Mouse (Mus musculus): Measurements from ENCODE around the gene Ube2h. TPM values are rescaled to one million over a fixed set of nuclear protein-coding genes. Genes with fewer than 3 reads are reported as not detected.
"Not testable (repeated sequence)": the region's sequence is repeated elsewhere in the genome, so short reads cannot be mapped to it uniquely, and the experiment has no call there.

Ube2h gene
- polyA plus RNA-seq, 1 experiment = 69.7 TPM

- Histone ChIP-seq H3K36me3 (ENCODE audit: control insufficient read depth, insufficient read depth, low read length) (peaks cover 8% of the 10 kb centered on the region), H3K4me1 (ENCODE audit: control insufficient read depth, insufficient read depth, insufficient read length) (no peaks in the 10 kb centered on the region), H3K4me3 (ENCODE audit: extremely low read depth, insufficient read depth, insufficient read length) (no peak overlapping the region), H3K27me3 (ENCODE audit: control insufficient read depth, insufficient read depth, low read length) (no peaks in the 10 kb centered on the region), H3K27ac (ENCODE audit: insufficient read depth, low read length) (no peak overlapping the region)
- 45% methylated on average over 5 of the region's 5 CpGs for WGBS
- no peak for TF ChIP-seq POLR2A (IDR thresholded peaks at IDR 0.05; ENCODE audit: low read depth, low read length)
- peak; percentile 76; the same call in 1 of the 2 replicates for TF ChIP-seq CTCF (IDR thresholded peaks at IDR 0.05; ENCODE audit: extremely low read depth, insufficient read depth, insufficient read length, insufficient replicate concordance)
- peak; percentile 44 to 62 for DNase-seq (ENCODE audit: low read depth in 1 of 2, low spot score in 2 of 2)
These were observed 93.6 kb downstream of the Ube2h start for GRCm38 (mm10) chr6:30210788-30211187.

- Histone ChIP-seq H3K4me3 (ENCODE audit: extremely low read depth, insufficient read depth, insufficient read length) (no peak overlapping the region), H3K4me1 (ENCODE audit: control insufficient read depth, insufficient read depth, insufficient read length) (no peaks in the 10 kb centered on the region), H3K27me3 (ENCODE audit: control insufficient read depth, insufficient read depth, low read length) (no peaks in the 10 kb centered on the region), H3K27ac (ENCODE audit: insufficient read depth, low read length) (no peak overlapping the region), H3K36me3 (ENCODE audit: control insufficient read depth, insufficient read depth, low read length) (peaks cover 4% of the 10 kb centered on the region; the same call in 1 of the 2 replicates)
- 82% methylated on average over 4 of the region's 4 CpGs for WGBS
- no peak for TF ChIP-seq CTCF (IDR thresholded peaks at IDR 0.05; ENCODE audit: extremely low read depth, insufficient read depth, insufficient read length, insufficient replicate concordance)
- no peak for TF ChIP-seq POLR2A (IDR thresholded peaks at IDR 0.05; ENCODE audit: low read depth, low read length)
- no peak for DNase-seq (ENCODE audit: low read depth in 1 of 2, low spot score in 2 of 2)
These were observed 95.5 kb downstream of the Ube2h start for GRCm38 (mm10) chr6:30208844-30209243.

GRCm38 (mm10) chr6:30205587-30206202 lies 98.6 kb downstream of the Ube2h start:
- Histone ChIP-seq H3K36me3 (ENCODE audit: control insufficient read depth, insufficient read depth, low read length) (no peaks in the 10 kb centered on the region), H3K4me3 (ENCODE audit: extremely low read depth, insufficient read depth, insufficient read length) (no peak overlapping the region), H3K27ac (ENCODE audit: insufficient read depth, low read length) (no peak overlapping the region), H3K4me1 (ENCODE audit: control insufficient read depth, insufficient read depth, insufficient read length) (no peaks in the 10 kb centered on the region), H3K27me3 (ENCODE audit: control insufficient read depth, insufficient read depth, low read length) (no peaks in the 10 kb centered on the region)
- TF ChIP-seq POLR2A (IDR thresholded peaks at IDR 0.05; ENCODE audit: low read depth, low read length) (no peak), CTCF (IDR thresholded peaks at IDR 0.05; ENCODE audit: extremely low read depth, insufficient read depth, insufficient read length, insufficient replicate concordance) (peak; percentile 97)
- WGBS = 10% methylated on average over 30 of the region's 30 CpGs
- DNase-seq (ENCODE audit: low read depth in 1 of 2, low spot score in 2 of 2) = peak; percentile 22 to 69

GRCm38 (mm10) chr6:30205180-30205538 lies 99.2 kb downstream of the Ube2h start:
- H3K27me3 ChIP-seq (ENCODE audit: control insufficient read depth, insufficient read depth, low read length); H3K4me1 ChIP-seq (ENCODE audit: control insufficient read depth, insufficient read depth, insufficient read length); DNase-seq (ENCODE audit: low read depth in 1 of 2, low spot score in 2 of 2); H3K36me3 ChIP-seq (ENCODE audit: control insufficient read depth, insufficient read depth, low read length); H3K4me3 ChIP-seq (ENCODE audit: extremely low read depth, insufficient read depth, insufficient read length); H3K27ac ChIP-seq (ENCODE audit: insufficient read depth, low read length): not testable (repeated sequence)
- 72% methylated on average over 5 of the region's 6 CpGs for WGBS

- Histone ChIP-seq H3K36me3 (ENCODE audit: control insufficient read depth, insufficient read depth, low read length) (no peaks in the 10 kb centered on the region), H3K4me3 (ENCODE audit: extremely low read depth, insufficient read depth, insufficient read length) (no peak overlapping the region), H3K4me1 (ENCODE audit: control insufficient read depth, insufficient read depth, insufficient read length) (no peaks in the 10 kb centered on the region), H3K27me3 (ENCODE audit: control insufficient read depth, insufficient read depth, low read length) (no peaks in the 10 kb centered on the region), H3K27ac (ENCODE audit: insufficient read depth, low read length) (no peak overlapping the region)
- WGBS = 84% methylated on average over 20 of the region's 20 CpGs
- TF ChIP-seq CTCF (IDR thresholded peaks at IDR 0.05; ENCODE audit: extremely low read depth, insufficient read depth, insufficient read length, insufficient replicate concordance) (no peak), POLR2A (IDR thresholded peaks at IDR 0.05; ENCODE audit: low read depth, low read length) (no peak)
- DNase-seq (ENCODE audit: low read depth in 1 of 2, low spot score in 2 of 2) = no peak
These were observed 99.8 kb downstream of the Ube2h start for GRCm38 (mm10) chr6:30204383-30205179.

- 85% methylated on average over 8 of the region's 8 CpGs for WGBS
- H3K27me3 ChIP-seq (ENCODE audit: control insufficient read depth, insufficient read depth, low read length) = no peaks in the 10 kb centered on the region
- TF ChIP-seq CTCF (IDR thresholded peaks at IDR 0.05; ENCODE audit: extremely low read depth, insufficient read depth, insufficient read length, insufficient replicate concordance) = no peak
- TF ChIP-seq POLR2A (IDR thresholded peaks at IDR 0.05; ENCODE audit: low read depth, low read length) = no peak
- H3K4me3 ChIP-seq (ENCODE audit: extremely low read depth, insufficient read depth, insufficient read length) = no peak overlapping the region
- H3K36me3 ChIP-seq (ENCODE audit: control insufficient read depth, insufficient read depth, low read length) = no peaks in the 10 kb centered on the region
- no peaks in the 10 kb centered on the region for H3K4me1 ChIP-seq (ENCODE audit: control insufficient read depth, insufficient read depth, insufficient read length)
- DNase-seq (ENCODE audit: low read depth in 1 of 2, low spot score in 2 of 2) = no peak
- H3K27ac ChIP-seq (ENCODE audit: insufficient read depth, low read length) = no peak overlapping the region
These were observed 108.2 kb downstream of the Ube2h start for GRCm38 (mm10) chr6:30196143-30196542.

- no peak for DNase-seq (ENCODE audit: low read depth in 1 of 2, low spot score in 2 of 2)
- Histone ChIP-seq H3K36me3 (ENCODE audit: control insufficient read depth, insufficient read depth, low read length) (no peaks in the 10 kb centered on the region), H3K27ac (ENCODE audit: insufficient read depth, low read length) (no peak overlapping the region), H3K27me3 (ENCODE audit: control insufficient read depth, insufficient read depth, low read length) (no peaks in the 10 kb centered on the region), H3K4me3 (ENCODE audit: extremely low read depth, insufficient read depth, insufficient read length) (no peak overlapping the region), H3K4me1 (ENCODE audit: control insufficient read depth, insufficient read depth, insufficient read length) (no peaks in the 10 kb centered on the region)
- no peak for TF ChIP-seq POLR2A (IDR thresholded peaks at IDR 0.05; ENCODE audit: low read depth, low read length)
- 94% methylated on average over 11 of the region's 11 CpGs for WGBS
These were observed 108.7 kb downstream of the Ube2h start for GRCm38 (mm10) chr6:30195656-30196055.

All from spleen, adult 2 months (tissue).